Mouse (Mus musculus): Measurements from ENCODE around the gene Muc15. TPM values are rescaled to one million over a fixed set of nuclear protein-coding genes. Genes with fewer than 3 reads are reported as not detected.

The Muc15 gene
- polyA plus RNA-seq, 1 experiment from 2014 or later: 6.8 TPM

- H3K4me2 ChIP-seq (replicated peaks; ENCODE audit: low read depth): no peak overlapping the region
- no peak for DNase-seq (ENCODE audit: low spot score)
- H3K4me1 ChIP-seq (replicated peaks; ENCODE audit: control insufficient read depth, insufficient read depth): no peaks in the 10 kb centered on the region
- no peaks in the 10 kb centered on the region for H3K27me3 ChIP-seq (ENCODE audit: control insufficient read depth, insufficient read depth, low read length)
- WGBS: 59% methylated on average over 4 of the region's 4 CpGs
- no peaks in the 10 kb centered on the region for H3K9me3 ChIP-seq (ENCODE audit: control insufficient read depth, low read length)
- H3K27ac ChIP-seq (replicated peaks): no peak overlapping the region
- no peak for TF ChIP-seq EP300 (optimal IDR thresholded peaks at IDR 0.05)
- TF ChIP-seq CTCF (IDR thresholded peaks at IDR 0.05; ENCODE audit: low read depth): no peak
- no peak overlapping the region for H3K4me3 ChIP-seq (ENCODE audit: low read depth, low read length)
- no peak overlapping the region for H3K9ac ChIP-seq (ENCODE audit: low read length)
- no peaks in the 10 kb centered on the region for H3K36me3 ChIP-seq (ENCODE audit: control insufficient read depth, insufficient read depth, low read length)
- ATAC-seq (ENCODE audit: low FRiP score, low TSS enrichment): no peak
These were observed 16.1 kb downstream of the Muc15 start for GRCm38 (mm10) chr2:110737236-110737635.

GRCm38 (mm10) chr2:110737981-110738380 is 16.8 kb downstream of the Muc15 start:
- H3K9me3 ChIP-seq (ENCODE audit: control insufficient read depth, low read length): no peaks in the 10 kb centered on the region
- WGBS: 66% methylated on average over 2 of the region's 2 CpGs
- no peak for DNase-seq (ENCODE audit: low spot score)

GRCm38 (mm10) chr2:110739781-110740180 is 18.6 kb downstream of the Muc15 start:
- TF ChIP-seq CTCF (IDR thresholded peaks at IDR 0.05; ENCODE audit: low read depth) (no peak), EP300 (optimal IDR thresholded peaks at IDR 0.05) (no peak)
- Histone ChIP-seq H3K27ac (replicated peaks) (no peak overlapping the region), H3K36me3 (ENCODE audit: control insufficient read depth, insufficient read depth, low read length) (no peaks in the 10 kb centered on the region), H3K4me3 (ENCODE audit: low read depth, low read length) (no peak overlapping the region), H3K27me3 (ENCODE audit: control insufficient read depth, insufficient read depth, low read length) (no peaks in the 10 kb centered on the region), H3K9me3 (ENCODE audit: control insufficient read depth, low read length) (no peaks in the 10 kb centered on the region), H3K4me1 (replicated peaks; ENCODE audit: control insufficient read depth, insufficient read depth) (no peaks in the 10 kb centered on the region), H3K4me2 (replicated peaks; ENCODE audit: low read depth) (no peak overlapping the region), H3K9ac (ENCODE audit: low read length) (no peak overlapping the region)
- no peak for ATAC-seq (ENCODE audit: low FRiP score, low TSS enrichment)
- WGBS: 86% methylated on average over 1 of the region's 1 CpGs
- no peak for DNase-seq (ENCODE audit: low spot score)

More at GRCm38 (mm10) chr2:110737981-110738380, 16.8 kb downstream of the Muc15 start:
- no peak for ATAC-seq (ENCODE audit: low FRiP score, low TSS enrichment)
- H3K4me3 ChIP-seq (ENCODE audit: low read depth, low read length): no peak overlapping the region
- no peak overlapping the region for H3K9ac ChIP-seq (ENCODE audit: low read length)
- H3K4me1 ChIP-seq (replicated peaks; ENCODE audit: control insufficient read depth, insufficient read depth): no peaks in the 10 kb centered on the region
- TF ChIP-seq EP300 (optimal IDR thresholded peaks at IDR 0.05): no peak
- TF ChIP-seq CTCF (IDR thresholded peaks at IDR 0.05; ENCODE audit: low read depth): no peak
- H3K27me3 ChIP-seq (ENCODE audit: control insufficient read depth, insufficient read depth, low read length): no peaks in the 10 kb centered on the region
- no peaks in the 10 kb centered on the region for H3K36me3 ChIP-seq (ENCODE audit: control insufficient read depth, insufficient read depth, low read length)
- no peak overlapping the region for H3K27ac ChIP-seq (replicated peaks)
- H3K4me2 ChIP-seq (replicated peaks; ENCODE audit: low read depth): no peak overlapping the region

- H3K9me3 ChIP-seq (ENCODE audit: control insufficient read depth, low read length): no peaks in the 10 kb centered on the region
- WGBS: 53% methylated on average over 1 of the region's 1 CpGs
- ATAC-seq (ENCODE audit: low FRiP score, low TSS enrichment): no peak
- H3K4me1 ChIP-seq (replicated peaks; ENCODE audit: control insufficient read depth, insufficient read depth): no peaks in the 10 kb centered on the region
- DNase-seq (ENCODE audit: low spot score): no peak
- H3K9ac ChIP-seq (ENCODE audit: low read length): no peak overlapping the region
- TF ChIP-seq EP300 (optimal IDR thresholded peaks at IDR 0.05) (no peak), CTCF (IDR thresholded peaks at IDR 0.05; ENCODE audit: low read depth) (no peak)
- H3K27ac ChIP-seq (replicated peaks): no peak overlapping the region
- no peak overlapping the region for H3K4me3 ChIP-seq (ENCODE audit: low read depth, low read length)
- no peaks in the 10 kb centered on the region for H3K36me3 ChIP-seq (ENCODE audit: control insufficient read depth, insufficient read depth, low read length)
- H3K27me3 ChIP-seq (ENCODE audit: control insufficient read depth, insufficient read depth, low read length): no peaks in the 10 kb centered on the region
- H3K4me2 ChIP-seq (replicated peaks; ENCODE audit: low read depth): no peak overlapping the region
These were observed 19.4 kb downstream of the Muc15 start for GRCm38 (mm10) chr2:110740493-110740892.

- Histone ChIP-seq H3K27me3 (ENCODE audit: control insufficient read depth, insufficient read depth, low read length) (no peaks in the 10 kb centered on the region), H3K9ac (ENCODE audit: low read length) (no peak overlapping the region), H3K9me3 (ENCODE audit: control insufficient read depth, low read length) (no peaks in the 10 kb centered on the region), H3K4me1 (replicated peaks; ENCODE audit: control insufficient read depth, insufficient read depth) (no peaks in the 10 kb centered on the region), H3K4me2 (replicated peaks; ENCODE audit: low read depth) (no peak overlapping the region), H3K36me3 (ENCODE audit: control insufficient read depth, insufficient read depth, low read length) (no peaks in the 10 kb centered on the region), H3K4me3 (ENCODE audit: low read depth, low read length) (no peak overlapping the region), H3K27ac (replicated peaks) (no peak overlapping the region)
- ATAC-seq (ENCODE audit: low FRiP score, low TSS enrichment) (no peak), DNase-seq (ENCODE audit: low spot score) (no peak)
- WGBS: 65% methylated on average over 2 of the region's 2 CpGs
- TF ChIP-seq EP300 (optimal IDR thresholded peaks at IDR 0.05) (peak; percentile 36), CTCF (IDR thresholded peaks at IDR 0.05; ENCODE audit: low read depth) (no peak)
These were observed 36.4 kb downstream of the Muc15 start for GRCm38 (mm10) chr2:110757556-110757955.

- H3K27me3 ChIP-seq (ENCODE audit: control insufficient read depth, insufficient read depth, low read length): no peaks in the 10 kb centered on the region
- no peak for TF ChIP-seq CTCF (IDR thresholded peaks at IDR 0.05; ENCODE audit: low read depth)
- TF ChIP-seq EP300 (optimal IDR thresholded peaks at IDR 0.05): no peak
These were observed 38.3 kb downstream of the Muc15 start for GRCm38 (mm10) chr2:110759434-110759833.

More at GRCm38 (mm10) chr2:110759434-110759833, 38.3 kb downstream of the Muc15 start:
- Histone ChIP-seq H3K4me1 (replicated peaks; ENCODE audit: control insufficient read depth, insufficient read depth) (no peaks in the 10 kb centered on the region), H3K9me3 (ENCODE audit: control insufficient read depth, low read length) (no peaks in the 10 kb centered on the region), H3K27ac (replicated peaks) (no peak overlapping the region), H3K4me3 (ENCODE audit: low read depth, low read length) (no peak overlapping the region), H3K9ac (ENCODE audit: low read length) (no peak overlapping the region), H3K4me2 (replicated peaks; ENCODE audit: low read depth) (no peak overlapping the region), H3K36me3 (ENCODE audit: control insufficient read depth, insufficient read depth, low read length) (no peaks in the 10 kb centered on the region)
- ATAC-seq (ENCODE audit: low FRiP score, low TSS enrichment) (no peak), DNase-seq (ENCODE audit: low spot score) (no peak)
- 84% methylated on average over 2 of the region's 2 CpGs for WGBS

Measured in stomach, postnatal 0 days (tissue).